Mouse (Mus musculus) ES-E14 (cell line): Measurements from ENCODE around the gene Spin1. TPM values are rescaled to one million over a fixed set of nuclear protein-coding genes. Genes with fewer than 3 reads are reported as not detected.

ENCODE experiments used
- DNase-seq: peaks from one replicate; pipeline ENCODE4 v3.0.0-alpha.2; 2013; ENCODE audit warnings: low read depth, low spot score
- H3K27ac ChIP-seq: 2 replicates; pipeline ENCODE4 v1.5.1; 2012; ENCODE audit warnings: low read depth, mild to moderate bottlenecking, low read length, moderate library complexity, mixed read lengths; ENCODE audit not compliant: poor library complexity, insufficient read depth, severe bottlenecking
- H3K36me3 ChIP-seq: 2 replicates; pipeline ENCODE4 v1.6.1; 2012; ENCODE audit warnings: mild to moderate bottlenecking, low read length, moderate library complexity, mixed read lengths; ENCODE audit not compliant: control insufficient read depth, poor library complexity, insufficient read depth, severe bottlenecking
- H3K4me1 ChIP-seq, 2 experiments: fragments of 150-350 bp in 1 of 2; sonication (generic) in 1 of 2; 2 replicates each; pipeline ENCODE4 v1.6.1; 2012; ENCODE audit warnings: low read length in 2 of 2, mild to moderate bottlenecking in 1 of 2, mixed read lengths in 1 of 2; ENCODE audit not compliant: control insufficient read depth in 2 of 2, insufficient read depth in 2 of 2, poor library complexity in 1 of 2
- H3K4me3 ChIP-seq, 2 experiments: fragments of 150-350 bp in 1 of 2; sonication (generic) in 1 of 2; 2 replicates each; pipeline ENCODE4 v1.5.1; 2012; ENCODE audit warnings: low read length in 2 of 2, low read depth in 1 of 2, mild to moderate bottlenecking in 1 of 2, mixed read lengths in 1 of 2; ENCODE audit not compliant: insufficient read depth in 1 of 2, poor library complexity in 1 of 2, severe bottlenecking in 1 of 2
- H3K9ac ChIP-seq: 2 replicates; pipeline ENCODE4 v1.6.1; 2012; ENCODE audit warnings: low read depth, mild to moderate bottlenecking, low read length, mixed read lengths; ENCODE audit not compliant: poor library complexity, insufficient read depth, severe bottlenecking
- H3K9me3 ChIP-seq: fragments of 150-350 bp; sonication (generic); 2 replicates; pipeline ENCODE4 v1.6.1; 2012; ENCODE audit warnings: low read depth, mild to moderate bottlenecking, low read length; ENCODE audit not compliant: control insufficient read depth, insufficient read depth
- CHD2 ChIP-seq: IDR thresholded peaks from 2 replicates; pipeline ENCODE4 v1.6.1; 2014; ENCODE audit warnings: mild to moderate bottlenecking, low read depth, low read length, inconsistent platforms
- HCFC1 ChIP-seq: IDR thresholded peaks from 2 replicates; pipeline ENCODE4 v1.6.1; 2012; ENCODE audit warnings: low read length, inconsistent platforms, borderline replicate concordance; ENCODE audit not compliant: insufficient read depth
- MAFK ChIP-seq: IDR thresholded peaks from 2 replicates; pipeline ENCODE4 v1.6.1; 2014; ENCODE audit warnings: mild to moderate bottlenecking, low read depth, low read length, inconsistent platforms; ENCODE audit not compliant: insufficient read depth
- ZC3H11A ChIP-seq: IDR thresholded peaks from 2 replicates; pipeline ENCODE4 v1.6.1; 2012; ENCODE audit warnings: low read depth, mild to moderate bottlenecking, inconsistent platforms, low read length, borderline replicate concordance
- ZNF384 ChIP-seq: IDR thresholded peaks from 2 replicates; pipeline ENCODE4 v1.6.1; 2012; ENCODE audit warnings: low read depth, low read length, inconsistent platforms
- in situ Hi-C, 2 experiments: fragments of 600-800 bp; cut with MboI; formaldehyde crosslinking; loops; one replicate each; pipeline ENCODE4 v1.15.1; 2025; ENCODE audit warnings: low sequenced_read_pairs in 2 of 2, inconsistent platforms in 1 of 2; ENCODE audit not compliant: unreplicated experiment in 2 of 2
- total RNA-seq: library from RNA; depleted of rRNA; stranded (reverse); fragments of 300-350 nt; gene quantifications from 2 replicates; pipeline ENCODE4 v1.2.3, GENCODE M21; 2012

Gene Spin1
- total RNA-seq, 1 experiment, result 36.4 TPM

- TF ChIP-seq ZNF384 (no peak), ZC3H11A (no peak), CHD2 (no peak), HCFC1 (no peak), MAFK (no peak)
- Histone ChIP-seq H3K9ac (no peak overlapping the region), H3K27ac (no peak overlapping the region), H3K9me3 (no peaks in the 10 kb centered on the region), H3K4me3 (no peak overlapping the region), H3K4me1 (peaks cover 0 to 5% of the 10 kb centered on the region in 2 experiments; a peak in 2 of 4 replicates), H3K36me3 (no peaks in the 10 kb centered on the region; the same call in 1 of the 2 replicates)
- in situ Hi-C loops, result no loop called here
- DNase-seq, result no peak
Measured at GRCm38 (mm10) chr13:51090105-51090661, 10.5 kb upstream of the Spin1 start.

- no peak for DNase-seq
Measured at GRCm38 (mm10) chr13:51093430-51093829, 7.2 kb upstream of the Spin1 start.

GRCm38 (mm10) chr13:51094323-51095195 is 6.1 kb upstream of the Spin1 start:
- H3K36me3 ChIP-seq, result peaks cover 6% of the 10 kb centered on the region; the same call in 1 of the 2 replicates
- peaks cover 4% of the 10 kb centered on the region for H3K9me3 ChIP-seq
- no peak overlapping the region for H3K27ac ChIP-seq
- no peak overlapping the region for H3K4me3 ChIP-seq
- TF ChIP-seq MAFK (no peak), ZC3H11A (no peak), HCFC1 (no peak), ZNF384 (no peak), CHD2 (no peak)
- DNase-seq, result no peak
- in situ Hi-C loops, result no loop called here
- peaks cover 0 to 5% of the 10 kb centered on the region in 2 experiments; a peak in 2 of 4 replicates for H3K4me1 ChIP-seq
- no peak overlapping the region for H3K9ac ChIP-seq

More at GRCm38 (mm10) chr13:51093430-51093829, 7.2 kb upstream of the Spin1 start:
- H3K9ac ChIP-seq, result no peak overlapping the region
- no peak overlapping the region for H3K27ac ChIP-seq
- in situ Hi-C loops, result no loop called here
- no peak overlapping the region for H3K4me3 ChIP-seq
- peaks cover 2% of the 10 kb centered on the region; the same call in 1 of the 2 replicates for H3K36me3 ChIP-seq
- H3K4me1 ChIP-seq, result peaks cover 0 to 5% of the 10 kb centered on the region in 2 experiments; a peak in 2 of 4 replicates
- H3K9me3 ChIP-seq, result peaks cover 4% of the 10 kb centered on the region
- no peak for TF ChIP-seq ZNF384
- TF ChIP-seq CHD2, result no peak
- no peak for TF ChIP-seq MAFK
- no peak for TF ChIP-seq ZC3H11A
- no peak for TF ChIP-seq HCFC1

GRCm38 (mm10) chr13:51095196-51095715 is 5.4 kb upstream of the Spin1 start:
- Histone ChIP-seq H3K9ac (no peak overlapping the region), H3K4me1 (peaks cover 0 to 5% of the 10 kb centered on the region in 2 experiments; a peak in 2 of 4 replicates), H3K36me3 (peaks cover 6% of the 10 kb centered on the region; the same call in 1 of the 2 replicates), H3K9me3 (peaks cover 4% of the 10 kb centered on the region), H3K4me3 (no peak overlapping the region), H3K27ac (no peak overlapping the region)
- no peak for DNase-seq
- in situ Hi-C loops, result no loop called here
- no peak for TF ChIP-seq ZNF384
- no peak for TF ChIP-seq HCFC1
- TF ChIP-seq ZC3H11A, result no peak
- no peak for TF ChIP-seq CHD2
- TF ChIP-seq MAFK, result no peak
